Mouse (Mus musculus): ENCODE results near the gene Syt16. TPM values are rescaled to one million over a fixed set of nuclear protein-coding genes. Genes with fewer than 3 reads are reported as not detected.
A peak's percentile ranks its signal among the peaks of the same experiment; 100 is the strongest.

Gene Syt16
- total RNA-seq, 2 experiments from 2014 or later, result 58.9 to 71.0 TPM

DNA sequence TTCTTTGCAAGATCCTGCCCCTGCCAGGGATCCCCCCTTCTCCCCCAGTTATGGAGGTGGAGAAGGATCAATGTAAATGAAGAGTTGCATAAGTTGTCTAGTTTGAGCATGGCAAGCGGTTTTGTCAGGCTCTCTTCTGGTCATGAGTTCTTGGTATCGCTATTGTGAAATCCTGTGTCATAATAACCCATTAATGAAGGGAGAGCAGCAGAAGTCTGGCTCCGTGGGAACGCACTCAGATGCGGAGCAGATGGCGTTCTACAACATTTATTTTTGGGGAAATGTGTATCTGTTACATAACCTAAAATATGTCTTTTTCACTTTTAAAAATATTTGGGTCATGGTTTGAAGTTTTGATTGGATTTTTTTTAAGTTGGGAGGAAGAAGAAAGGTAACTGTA is 304.1 kb downstream of the Syt16 start:
- DNase-seq (ENCODE audit: low spot score in 2 of 2), result peak in 1 of 2 experiments; percentile 78

DNA sequence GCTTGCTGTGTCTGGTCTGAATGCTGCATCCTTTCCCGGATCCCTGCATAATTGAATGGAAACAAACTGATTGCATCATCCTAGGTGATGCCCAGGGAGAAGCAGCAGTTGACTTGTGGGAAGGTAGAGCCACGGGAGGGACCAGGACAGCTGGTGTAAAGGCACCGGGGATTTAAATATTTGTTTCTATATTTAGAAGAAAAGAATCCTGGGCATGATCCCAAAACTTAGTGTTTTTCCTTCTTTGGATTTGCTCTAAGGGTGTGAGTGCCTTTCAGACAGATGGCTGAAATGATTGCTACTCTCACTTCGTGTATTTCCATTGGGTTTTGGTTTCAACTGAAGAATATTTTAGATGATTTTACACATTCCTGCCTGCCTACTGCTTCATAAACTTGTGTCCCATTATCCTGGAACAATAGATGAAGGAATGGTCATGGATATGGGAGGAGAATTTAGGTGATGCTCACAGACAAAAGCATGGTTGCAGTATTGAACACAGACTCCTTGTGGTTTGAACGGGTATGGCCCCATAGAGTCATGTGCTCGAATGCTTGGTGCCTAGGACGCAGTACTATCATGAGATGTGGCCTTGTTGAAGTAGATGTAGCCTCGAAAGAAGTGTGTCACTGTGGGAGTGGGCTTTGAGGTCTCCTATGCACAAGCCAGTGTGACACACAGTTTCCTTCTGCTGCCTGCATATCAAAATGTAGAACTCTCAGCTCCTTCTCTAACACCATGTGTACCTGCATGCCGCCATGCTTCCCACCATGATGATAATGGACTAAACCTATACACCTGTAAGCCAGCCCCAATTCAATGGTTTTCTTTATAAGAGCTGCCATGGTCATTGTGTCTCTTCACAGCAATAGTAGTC is 306.2 kb downstream of the Syt16 start:
- DNase-seq (ENCODE audit: low spot score in 2 of 2), result peak; percentile 37 to 65

DNA sequence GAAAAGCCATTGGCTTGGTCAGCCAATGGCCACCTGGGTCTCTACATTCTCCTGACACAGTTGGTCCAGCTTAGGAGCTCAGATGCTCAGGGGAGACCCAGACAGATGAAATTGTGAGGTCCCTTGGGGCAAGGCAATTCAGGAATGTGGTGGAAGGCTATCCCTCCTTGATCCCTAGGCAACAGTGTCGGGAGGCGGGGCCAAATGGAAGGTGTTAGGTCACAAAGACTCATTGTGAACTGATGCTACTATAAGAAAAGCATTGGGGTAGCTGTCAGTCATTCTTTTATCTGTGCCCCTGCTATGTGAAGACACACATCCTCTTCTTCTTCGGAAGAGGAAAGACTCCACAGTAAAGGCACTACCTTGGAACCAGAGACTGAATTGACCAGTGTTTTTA is 315.1 kb downstream of the Syt16 start:
- DNase-seq (ENCODE audit: low spot score in 2 of 2), result no peak

DNA sequence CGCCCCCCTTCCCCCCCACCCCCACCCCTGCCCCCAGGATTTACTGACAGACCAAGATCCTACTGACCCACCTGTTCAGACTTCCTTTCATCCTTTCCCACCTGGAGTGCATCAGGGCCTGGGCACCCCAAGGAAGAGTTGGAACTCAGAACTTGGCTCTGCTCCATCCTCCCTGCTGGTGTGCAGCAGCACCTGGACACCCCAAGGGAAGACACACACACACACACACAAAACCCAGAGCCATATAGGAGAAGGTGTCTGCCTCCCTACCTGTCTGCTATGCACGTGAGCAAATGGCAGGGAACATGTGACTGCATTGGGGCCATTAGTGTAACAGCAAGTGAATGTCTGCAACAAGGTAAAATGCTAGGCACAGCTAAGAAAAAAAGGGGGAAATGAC is 317.8 kb downstream of the Syt16 start:
- no peak for DNase-seq (ENCODE audit: low spot score in 2 of 2)

DNA sequence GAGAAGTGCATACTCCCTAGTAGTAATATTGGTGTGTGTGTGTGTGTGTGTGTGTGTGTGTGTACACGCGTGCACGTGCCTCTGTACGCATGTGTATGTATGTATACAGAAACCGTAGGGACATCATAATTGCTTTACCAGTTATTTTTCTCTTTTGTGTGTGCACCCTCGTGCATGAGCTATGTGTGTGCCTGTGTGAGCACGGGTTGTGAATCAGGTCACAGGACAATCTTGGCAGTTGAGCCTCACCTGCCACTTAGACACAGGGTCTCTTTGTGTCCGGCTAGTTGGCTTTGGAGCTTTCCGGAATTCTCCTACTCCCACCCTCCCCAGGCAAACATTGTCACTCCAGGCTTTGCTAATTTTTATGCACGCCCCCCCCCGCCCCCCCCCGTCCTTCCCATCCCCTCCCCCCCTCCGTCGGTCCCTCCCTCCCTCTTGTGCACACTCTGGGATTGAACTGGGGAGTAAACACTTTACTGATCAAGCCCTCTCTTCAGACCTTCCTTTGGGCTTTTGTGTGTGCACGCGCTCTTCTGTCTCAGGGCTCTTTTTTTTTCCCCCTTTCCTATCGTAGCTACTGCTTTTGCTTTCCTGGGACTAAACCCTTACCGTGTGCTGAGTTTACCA is 319.0 kb downstream of the Syt16 start, which contains the start of gene Gm11042:
Gene Gm11042, minus strand, starts transcription at position 51 of the 630 bp plus-strand sequence.
- DNase-seq (ENCODE audit: low spot score in 2 of 2), result no peak

DNA sequence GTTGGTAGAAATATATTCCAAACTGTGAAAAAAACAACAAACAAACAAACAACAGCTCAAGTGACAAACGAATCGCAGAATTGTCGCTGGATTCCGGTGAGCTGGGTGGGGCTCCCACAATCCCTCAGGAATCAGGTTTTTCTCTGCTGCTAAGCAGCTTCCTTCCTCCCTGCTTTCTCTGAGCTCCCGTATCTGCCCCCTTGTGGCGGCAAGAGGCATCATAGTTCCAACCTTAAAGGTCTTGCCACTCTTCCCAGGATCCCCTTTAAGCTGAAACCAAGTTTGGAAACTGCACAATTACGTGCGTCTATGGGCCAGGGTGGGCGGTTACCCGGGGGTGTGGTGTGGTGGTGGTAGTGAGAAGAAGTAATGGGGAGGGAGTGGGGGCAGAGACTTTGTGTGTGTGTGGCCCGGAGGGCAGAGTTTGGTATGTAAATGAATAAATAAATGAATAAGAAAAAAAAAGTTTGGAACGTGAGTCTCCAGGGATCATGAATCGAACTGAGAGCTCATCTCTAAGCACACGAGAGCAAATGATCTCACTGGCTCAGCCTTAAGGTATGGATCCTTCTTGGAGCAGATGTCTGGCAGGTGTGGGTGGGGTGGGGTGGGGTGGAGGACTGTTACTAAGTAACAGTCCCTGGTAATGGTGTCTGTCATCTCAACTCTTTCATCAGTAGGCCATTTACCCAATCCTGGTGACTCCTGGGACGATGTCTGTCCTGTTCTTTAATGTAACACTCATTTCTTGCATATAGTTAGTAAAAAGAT is 319.7 kb downstream of the Syt16 start:
- peak; percentile 76 to 81 for DNase-seq (ENCODE audit: low spot score in 2 of 2)

DNA sequence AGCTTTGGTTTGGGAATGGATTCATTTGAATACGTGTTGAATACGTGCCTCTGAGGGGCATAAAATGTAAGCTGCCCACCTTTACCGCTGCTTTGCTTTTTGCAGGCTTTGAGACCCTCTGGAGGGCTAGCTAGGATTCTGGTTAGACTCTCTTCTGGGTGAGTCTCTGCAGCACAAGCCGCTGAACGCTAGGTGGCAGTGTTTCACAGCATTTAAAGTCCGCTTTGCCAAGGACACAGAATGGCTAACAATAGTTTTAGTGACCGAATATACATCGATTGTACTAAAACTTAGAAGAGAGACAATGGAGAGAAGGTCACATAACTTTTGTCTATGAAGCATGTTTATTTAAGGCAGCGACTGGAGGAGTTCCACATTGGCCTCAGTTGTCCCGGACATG is 322.9 kb downstream of the Syt16 start:
- peak; percentile 66 to 83 for DNase-seq (ENCODE audit: low spot score in 2 of 2)

DNA sequence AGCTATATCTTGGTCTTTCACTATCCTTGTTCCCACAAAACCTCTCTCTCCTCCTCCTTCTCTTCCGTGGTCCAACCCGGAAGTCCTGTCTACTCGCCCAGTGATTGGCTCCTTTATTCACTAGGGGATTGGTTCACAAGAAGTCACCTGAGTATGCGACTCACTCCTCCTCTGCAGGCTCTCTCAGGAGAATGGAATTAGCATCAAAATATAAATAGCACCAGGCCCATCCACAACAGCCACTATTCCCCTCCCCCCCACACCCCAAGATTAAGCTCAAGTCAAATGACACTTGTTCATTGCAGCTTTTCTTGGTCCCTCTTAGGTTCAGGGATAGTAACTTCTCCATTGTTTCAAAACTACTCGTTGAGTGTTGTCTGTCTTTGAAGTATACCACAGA is 324.5 kb downstream of the Syt16 start:
- DNase-seq (ENCODE audit: low spot score in 2 of 2), result no peak

Other genes with a start within 250 kb of the Syt16 start
- gene Hif1a, start 96.3 kb upstream of the Syt16 start, total RNA-seq (2021), result 10 to 100 TPM; 59.0 to 65.7 TPM
- 10 to 100 TPM; 10.2 to 11.3 TPM for gene Gm49321, start 60.0 kb upstream of the Syt16 start, total RNA-seq (2021)
- gene Snapc1, start 33.2 kb upstream of the Syt16 start, total RNA-seq (2021), result 10 to 100 TPM; 26.6 to 30.0 TPM

Measured in layer of hippocampus, postnatal 14 days (tissue).